Mouse (Mus musculus): ENCODE results near the gene Osbpl5. TPM values are rescaled to one million over a fixed set of nuclear protein-coding genes. Genes with fewer than 3 reads are reported as not detected.
"Not testable (repeated sequence)": the region's sequence is repeated elsewhere in the genome, so short reads cannot be mapped to it uniquely, and the experiment has no call there.

Osbpl5 gene
- total RNA-seq, 2 experiments from 2014 or later = 30.1 to 34.0 TPM

- DNase-seq = peak; percentile 89
Measured at GRCm38 (mm10) chr7:143649034-143649768, 107.6 kb downstream of the Osbpl5 start, which contains the start of gene Tnfrsf22. Tnfrsf22 (minus strand) TSS chr7:143649661.

GRCm38 (mm10) chr7:143643949-143644348 is 112.8 kb downstream of the Osbpl5 start:
- DNase-seq = not testable (repeated sequence)

Small RNA genes lying within 50 kb of the gene (microRNA-seq; reads per million reads assigned to microRNA genes)
- not detected for gene Gm22064

Other genes with a start within 250 kb of the Osbpl5 start
- gene Nap1l4, start 207.9 kb downstream of the Osbpl5 start, total RNA-seq (2021) = 100 to 1,000 TPM; 135 to 153 TPM
- 10 to 100 TPM; 38.7 to 56.6 TPM for gene Cars, start 156.9 kb downstream of the Osbpl5 start, total RNA-seq (2021)
- 1 to 10 TPM; 1.1 to 1.5 TPM for gene Tnfrsf26, start 128.3 kb downstream of the Osbpl5 start, total RNA-seq (2021)
- 1 to 10 TPM; 5.2 to 7.0 TPM for gene Tnfrsf22, start 107.3 kb downstream of the Osbpl5 start, total RNA-seq (2021)
- 1 to 10 TPM; 2.4 to 3.0 TPM for gene Tnfrsf23, start 71.1 kb downstream of the Osbpl5 start, total RNA-seq (2021)
- under 1 TPM; 0.18 to 0.58 TPM for gene Mrgprg, start 10.0 kb upstream of the Osbpl5 start, total RNA-seq (2021)
- 1 to 10 TPM; 2.6 to 3.0 TPM for gene Mrgpre, start 27.5 kb upstream of the Osbpl5 start, total RNA-seq (2021)
- gene Nadsyn1, start 65.9 kb upstream of the Osbpl5 start, total RNA-seq (2021) = 10 to 100 TPM; 14.9 TPM
- gene Dhcr7, start 66.2 kb upstream of the Osbpl5 start, total RNA-seq (2021) = 100 to 1,000 TPM; 126 to 310 TPM
- not detected for gene Gm498, start 109.9 kb upstream of the Osbpl5 start, total RNA-seq (2021)
- 1 to 10 TPM; 3.6 to 6.5 TPM for gene Shank2, start 244.9 kb upstream of the Osbpl5 start, total RNA-seq (2021)

All from adrenal gland, postnatal 10 days (tissue).